Mouse (Mus musculus) heart, postnatal 10 days (tissue): ENCODE measurements around the gene Gprc6a. TPM values are rescaled to one million over a fixed set of nuclear protein-coding genes. Genes with fewer than 3 reads are reported as not detected.

Experiments used
- DNase-seq, 2 experiments: peaks; one replicate each; pipeline ENCODE4 v3.0.0; 2021
- intact Hi-C: fragments of 180-260 bp; cut with DNase I; formaldehyde crosslinking; loops from one replicate; pipeline ENCODE4 v1.15.1; 2025
- total RNA-seq, 2 experiments: library from RNA; stranded (reverse); gene quantifications; 2 replicates each; pipeline ENCODE4 v1.2.3; 2021

Gprc6a gene
- total RNA-seq, 2 experiments from 2014 or later: not detected

- no peak for DNase-seq
- intact Hi-C loops: loop anchor here (5.0 kb wide), 1 partner anchor 66 kb away; no protein-coding TSS in a partner anchor
Measured at GRCm38 (mm10) chr10:51591574-51591973, 39.7 kb downstream of the Gprc6a start.

GRCm38 (mm10) chr10:51590139-51590574, 41.1 kb downstream of the Gprc6a start, which contains the start of gene Fam162b:
Gene Fam162b, minus strand, starts transcription at chr10:51590517.
- DNase-seq: no peak
- intact Hi-C loops: loop anchor here (5.0 kb wide), 1 partner anchor 67 kb away; no protein-coding TSS in a partner anchor

- no peak for DNase-seq
- intact Hi-C loops: no loop called here
Measured at GRCm38 (mm10) chr10:51584919-51585318, 46.3 kb downstream of the Gprc6a start.

- intact Hi-C loops: no loop called here
- no peak for DNase-seq
Measured at GRCm38 (mm10) chr10:51584378-51584777, 46.9 kb downstream of the Gprc6a start.

- intact Hi-C loops: no loop called here
- DNase-seq: no peak
Measured at GRCm38 (mm10) chr10:51571225-51571996, 59.9 kb downstream of the Gprc6a start.

Other genes with a start within 250 kb of the Gprc6a start
- gene Gm49339, start 150.8 kb downstream of the Gprc6a start, total RNA-seq: 1 to 10 TPM in 1 of 2 experiments, under 1 TPM in 1; 0.62 to 1.4 TPM
- 1 to 10 TPM; 1.4 to 1.9 TPM for gene Lilr4b, start 150.8 kb downstream of the Gprc6a start, total RNA-seq
- gene Lilrb4a, start 140.5 kb downstream of the Gprc6a start, total RNA-seq: 1 to 10 TPM in 1 of 2 experiments, under 1 TPM in 1; 0.79 to 1.7 TPM
- not detected for gene Fam162b, start 40.9 kb downstream of the Gprc6a start, total RNA-seq
- not detected for gene Rfx6, start 46.3 kb upstream of the Gprc6a start, total RNA-seq